Mouse (Mus musculus) CD4-positive helper T cell, adult 2 months (primary cell): ENCODE results near the gene Tbc1d5.
A peak's percentile ranks its signal among the peaks of the same experiment; 100 is the strongest.

Source experiments
- DNase-seq: peaks from one replicate; pipeline ENCODE4 v3.0.0-alpha.2; 2012; ENCODE audit warnings: low read depth, missing footprints, low spot score

Tbc1d5 gene

DNA sequence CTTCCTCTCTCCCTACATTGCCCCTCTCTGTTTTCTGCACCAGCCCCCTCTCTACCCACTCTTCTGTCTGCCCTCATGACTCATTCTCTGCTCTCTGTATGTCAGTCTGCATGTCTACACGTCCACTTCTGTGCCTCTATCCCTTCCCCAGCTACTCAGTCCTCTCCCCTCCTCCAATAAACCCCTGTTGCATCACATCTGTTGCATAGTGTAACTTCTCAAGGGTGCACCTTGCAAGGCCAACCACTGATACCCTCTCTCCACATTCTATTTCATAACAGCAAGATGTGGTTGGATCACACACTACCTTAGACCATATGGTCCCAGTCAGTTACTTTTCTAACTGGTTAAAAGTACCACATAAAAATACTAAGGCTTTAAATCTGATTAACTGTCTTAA lies 74.9 kb downstream of the Tbc1d5 start:
- no peak for DNase-seq

DNA sequence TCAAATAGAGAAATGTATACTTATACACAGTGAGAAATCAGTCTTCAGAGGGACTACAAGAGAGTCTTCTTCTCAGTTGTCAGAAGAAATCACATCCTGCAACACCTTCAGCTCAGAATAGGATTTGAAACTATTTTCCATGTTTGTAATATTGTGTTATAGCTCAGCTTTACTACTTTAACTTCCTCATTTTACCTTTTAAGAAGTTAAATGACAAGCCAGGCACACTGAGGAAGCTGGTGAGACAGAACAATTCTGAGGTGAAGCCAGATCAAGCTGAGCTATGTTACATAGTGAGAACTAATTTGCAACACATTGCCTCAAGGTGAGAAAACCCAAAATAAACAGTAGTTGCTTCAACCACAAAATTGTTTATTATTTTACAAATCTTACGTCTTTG lies 135.3 kb downstream of the Tbc1d5 start:
- no peak for DNase-seq

DNA sequence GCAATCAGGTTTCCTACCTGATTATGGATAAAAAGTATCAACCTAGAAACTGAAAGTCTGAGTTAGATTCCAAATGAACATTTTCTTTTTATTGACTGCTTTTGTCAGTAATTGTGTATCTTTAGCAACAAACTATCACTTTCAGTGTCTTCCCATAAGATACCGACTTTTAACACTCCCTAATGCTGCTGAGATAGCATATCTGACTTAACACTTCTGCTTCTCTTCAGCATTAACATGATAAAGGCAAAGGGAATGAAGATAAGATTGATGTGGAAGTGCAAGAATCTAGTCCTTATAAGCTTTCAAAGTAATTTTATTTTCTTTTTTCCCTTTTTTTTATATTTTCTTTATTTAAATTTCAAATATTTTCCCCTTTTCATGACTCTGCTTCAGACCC lies 138.3 kb downstream of the Tbc1d5 start:
- no peak for DNase-seq

- no peak for DNase-seq
These were observed 155.9 kb downstream of the Tbc1d5 start for GRCm38 (mm10) chr17:51023227-51023626.

DNA sequence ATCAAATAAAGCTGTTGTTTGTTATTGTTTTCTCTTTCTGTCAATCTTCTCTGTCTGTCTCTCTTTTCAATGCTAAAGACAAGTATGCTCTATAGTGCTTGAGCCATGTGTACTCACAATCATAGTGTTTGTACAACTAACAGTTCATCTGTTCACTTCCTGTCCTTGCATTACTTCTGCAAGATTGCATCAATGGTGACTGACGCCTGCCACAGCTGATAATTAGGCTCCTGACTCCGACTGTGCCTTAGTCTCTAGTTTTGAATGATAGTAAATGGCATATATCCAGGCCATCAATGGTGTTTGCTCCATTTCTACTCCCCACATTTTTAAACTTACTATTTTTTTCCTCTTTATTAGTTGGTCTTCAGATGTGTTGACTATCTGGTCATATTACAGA lies 162.8 kb downstream of the Tbc1d5 start:
- DNase-seq: no peak

DNA sequence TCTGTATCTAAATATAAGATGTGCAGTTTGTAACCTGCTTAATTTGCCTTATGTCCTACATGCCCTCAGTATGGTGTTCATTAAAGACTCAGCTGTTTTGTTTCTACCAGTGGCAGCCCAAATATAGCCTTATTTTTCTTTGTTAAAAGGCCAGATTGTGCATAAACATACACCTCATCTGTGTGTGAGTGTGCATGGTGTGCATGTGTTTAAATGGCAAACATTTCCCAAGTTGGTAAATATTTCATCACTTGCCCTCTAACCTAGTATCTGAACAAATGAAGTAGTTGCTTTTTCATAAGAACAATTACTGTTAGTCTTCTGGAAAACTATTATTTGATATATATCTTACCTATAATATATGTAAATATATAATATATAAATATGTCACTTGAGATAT lies 165.2 kb downstream of the Tbc1d5 start:
- no peak for DNase-seq

- DNase-seq: no peak
These were observed 176.0 kb downstream of the Tbc1d5 start for GRCm38 (mm10) chr17:51003179-51003578.

DNA sequence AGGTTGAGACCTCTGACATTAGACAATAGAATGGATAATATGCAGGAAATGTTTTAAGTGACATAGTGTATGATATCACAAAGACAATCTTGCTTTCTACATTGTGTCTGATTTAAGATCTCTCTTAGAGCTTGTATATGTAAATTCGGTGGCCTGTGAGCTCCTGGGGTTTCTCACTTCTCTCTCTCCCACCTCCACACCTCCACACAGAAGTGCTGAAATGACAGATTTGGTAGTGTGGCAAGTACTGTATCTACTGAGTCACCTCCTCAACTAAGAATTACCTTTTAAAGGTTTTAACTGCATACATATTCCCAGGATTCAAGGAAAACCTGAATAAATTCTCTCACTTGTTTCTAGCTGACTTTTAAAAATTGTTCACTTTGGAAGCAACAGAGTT lies 180.9 kb downstream of the Tbc1d5 start:
- DNase-seq: peak; percentile 7

DNA sequence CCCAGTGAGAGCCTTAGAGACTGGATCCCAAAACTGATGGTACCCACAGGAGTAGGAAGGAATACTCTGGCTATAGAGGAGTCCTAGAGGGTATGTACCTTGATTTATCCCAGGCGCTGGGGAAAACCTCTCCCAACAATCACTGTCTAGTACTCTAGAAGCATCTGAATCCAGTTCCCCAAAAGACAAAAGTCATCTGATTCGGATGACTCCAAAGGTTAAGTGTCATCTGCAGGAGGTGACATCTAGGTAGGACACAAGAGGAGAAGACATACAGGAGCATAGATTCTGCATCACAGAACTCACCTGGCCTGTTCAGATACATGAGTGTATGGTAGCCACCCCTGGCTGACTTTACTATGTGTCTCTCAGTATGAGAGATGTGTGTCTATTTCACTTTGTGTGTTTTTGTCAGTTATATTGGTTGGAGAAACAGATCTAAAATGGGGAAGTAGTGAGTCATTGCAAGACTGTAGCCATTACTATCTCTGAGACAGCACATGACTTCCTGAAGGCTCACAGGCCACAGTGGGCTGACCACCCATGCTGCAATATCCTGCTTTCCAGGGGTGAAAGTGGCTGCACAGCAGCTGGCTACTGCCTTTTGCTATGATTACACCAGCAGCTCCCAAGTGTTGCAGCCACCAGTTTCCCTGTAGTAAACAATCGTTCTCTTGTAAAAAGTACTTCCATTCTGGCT lies 185.7 kb downstream of the Tbc1d5 start:
- DNase-seq: no peak

GRCm38 (mm10) chr17:50990770-50991405 lies 188.3 kb downstream of the Tbc1d5 start:
- DNase-seq: no peak

DNA sequence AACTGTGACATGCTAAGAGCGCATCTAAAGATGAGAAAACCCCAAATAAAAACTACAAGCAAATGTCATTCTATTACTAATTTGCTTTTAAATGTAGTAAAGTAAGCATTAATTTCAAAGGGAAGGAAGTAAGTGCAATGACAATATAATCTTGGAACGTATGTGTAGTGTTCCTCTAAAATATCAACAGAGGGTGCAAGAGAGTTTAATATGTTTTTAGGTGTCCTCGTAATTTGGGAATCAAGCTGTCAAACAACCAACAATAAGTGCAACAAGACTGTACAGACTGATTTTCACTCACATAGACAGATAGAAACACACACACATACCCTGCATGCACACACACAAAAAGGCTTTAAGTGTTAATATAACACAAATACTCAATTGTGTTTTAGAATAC lies 191.2 kb downstream of the Tbc1d5 start:
- DNase-seq: no peak

DNA sequence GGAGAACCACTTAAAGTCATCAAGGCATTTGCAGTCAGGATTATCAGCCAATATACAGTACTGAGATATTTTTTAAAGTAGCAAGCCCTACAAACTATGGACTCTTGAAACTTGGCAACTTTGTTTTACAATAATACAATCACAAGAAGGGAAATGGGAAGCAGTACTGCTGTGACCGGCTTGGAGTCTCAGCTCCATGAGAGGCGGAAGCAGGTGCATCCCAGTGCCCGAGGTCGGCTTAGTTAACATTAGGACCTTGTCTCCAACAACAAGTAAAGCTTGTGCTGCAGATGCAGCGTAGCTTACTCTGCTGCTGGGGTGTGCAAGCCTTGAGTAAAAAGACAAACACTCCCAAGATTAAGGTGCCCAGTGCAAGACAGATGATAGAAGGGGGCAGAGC lies 197.2 kb downstream of the Tbc1d5 start:
- no peak for DNase-seq

GRCm38 (mm10) chr17:50972142-50972541 lies 207.0 kb downstream of the Tbc1d5 start:
- DNase-seq: no peak

DNA sequence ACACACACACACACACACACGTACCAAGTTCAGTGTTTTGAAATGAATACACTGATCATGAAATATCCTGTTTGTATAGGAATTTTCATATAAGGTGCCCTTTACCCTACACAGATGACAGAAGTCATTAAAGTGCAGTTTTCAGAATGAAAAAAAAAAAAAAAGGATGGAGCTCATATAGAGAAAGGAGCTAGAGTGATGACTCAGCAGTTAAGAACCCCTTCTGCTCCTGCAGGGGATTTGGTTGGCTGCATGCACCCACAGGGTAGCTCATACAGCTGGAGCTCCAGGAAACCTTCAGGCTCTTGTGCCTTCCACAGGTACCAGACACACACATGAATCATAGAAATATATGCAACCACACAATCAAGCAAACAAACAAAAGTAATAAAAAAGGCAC lies 213.0 kb downstream of the Tbc1d5 start:
- DNase-seq: no peak

DNA sequence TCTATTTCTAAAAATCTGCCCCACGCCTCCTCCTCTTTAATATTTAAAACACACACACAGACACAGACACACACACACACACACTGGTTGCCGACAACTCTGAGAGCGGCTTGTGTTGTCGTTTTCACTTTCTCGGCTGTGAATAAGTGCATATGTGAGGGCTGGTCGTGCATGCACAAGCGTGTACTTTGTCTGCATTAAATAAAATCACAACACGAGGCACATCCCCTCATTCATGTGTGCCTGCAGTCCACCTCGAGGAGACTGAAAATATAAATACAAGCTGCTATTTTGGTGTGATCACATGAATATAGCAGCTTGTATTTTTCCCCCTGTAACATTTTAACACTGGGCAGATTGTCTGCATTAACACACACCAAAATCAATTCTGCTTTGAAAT lies 224.8 kb downstream of the Tbc1d5 start:
- DNase-seq: no peak

DNA sequence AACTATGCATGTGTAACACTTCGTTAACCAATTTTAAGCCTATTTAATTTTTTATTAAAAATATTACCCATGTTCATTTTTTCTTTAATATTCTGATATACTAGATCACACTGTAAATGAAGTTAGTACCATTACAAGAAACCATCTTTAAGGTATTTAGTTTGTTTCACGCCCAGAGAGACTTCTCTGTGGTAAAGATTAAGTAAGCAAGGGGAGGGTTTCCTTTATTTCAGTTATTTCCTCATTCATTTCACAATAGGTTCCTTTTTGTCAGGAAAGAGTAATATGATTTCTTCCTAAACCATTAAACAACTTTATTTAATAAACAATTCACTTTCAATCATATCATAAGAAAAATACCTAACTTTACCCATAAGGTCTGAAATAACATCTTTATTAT lies 256.8 kb downstream of the Tbc1d5 start:
- no peak for DNase-seq

DNA sequence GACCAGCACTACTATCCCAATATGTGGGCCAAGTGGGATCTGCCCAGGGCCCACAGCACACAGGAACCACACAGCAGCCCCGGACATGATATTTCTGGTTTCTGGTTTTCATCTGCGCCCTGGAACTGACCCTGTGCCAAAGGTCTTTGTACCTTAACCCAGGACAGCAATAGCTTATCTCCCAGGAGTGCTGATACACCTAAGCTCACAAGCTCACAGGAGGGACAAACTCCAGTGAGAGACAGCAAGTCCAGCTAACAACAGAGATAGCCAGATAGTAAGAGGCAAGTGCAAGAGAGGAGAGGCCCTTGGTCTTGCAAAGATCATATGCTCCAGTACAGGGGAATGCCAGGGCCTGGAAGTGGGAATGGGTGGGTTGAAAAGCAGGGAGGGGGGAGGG lies 263.9 kb downstream of the Tbc1d5 start:
- DNase-seq: no peak

DNA sequence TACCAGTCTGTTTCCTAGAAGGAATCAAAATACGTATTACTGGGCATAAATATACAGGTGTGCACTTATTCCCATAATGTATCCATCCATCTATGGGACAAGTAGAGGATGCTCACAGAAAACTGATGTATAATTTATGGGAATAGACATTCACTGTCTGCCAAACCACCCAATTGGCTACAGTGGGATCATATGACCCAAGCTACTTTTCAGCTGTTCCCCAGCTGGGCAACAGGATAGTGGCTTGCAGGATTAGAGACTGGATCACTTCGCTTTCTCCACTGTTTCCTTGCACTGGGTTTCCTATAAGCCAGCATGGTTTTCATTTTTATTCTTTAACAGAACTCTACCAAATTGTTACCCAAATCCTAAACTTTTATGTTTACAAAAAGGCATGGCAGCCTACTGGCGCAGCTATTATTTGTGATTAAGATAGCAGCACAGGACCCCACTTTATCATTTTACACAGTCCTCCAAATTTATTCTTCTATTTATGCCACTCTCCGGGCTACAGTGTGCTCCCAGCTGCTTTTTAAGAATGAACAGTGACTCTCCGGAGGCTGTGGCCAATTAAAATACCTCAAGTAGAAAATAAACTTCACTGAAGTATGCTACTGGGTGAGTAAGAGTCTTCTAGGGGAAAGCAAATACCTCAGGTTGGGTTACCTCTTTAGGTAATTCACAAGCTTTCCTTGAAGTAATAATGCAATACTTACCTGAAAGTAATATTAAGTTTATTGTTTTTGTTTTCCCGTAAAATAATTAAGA lies 270.4 kb downstream of the Tbc1d5 start:
- DNase-seq: no peak

DNA sequence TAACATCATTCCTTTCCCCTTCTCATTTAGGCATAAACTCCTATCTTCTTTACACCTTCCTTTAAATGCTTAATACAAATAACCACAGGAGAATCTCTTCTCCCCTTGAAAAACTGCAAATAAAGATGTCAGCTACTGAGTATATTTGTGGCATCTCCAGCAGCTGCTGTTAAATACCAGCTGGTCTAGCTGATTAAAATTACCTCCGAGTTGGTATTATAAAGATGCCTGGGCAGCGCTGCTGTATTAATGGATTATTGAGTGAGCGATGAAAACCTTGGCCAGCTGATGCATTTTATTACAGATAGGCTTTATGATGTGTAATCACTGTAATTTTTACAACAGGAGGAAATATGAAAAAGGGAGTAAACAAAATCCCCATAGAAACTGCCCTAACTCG lies 271.0 kb downstream of the Tbc1d5 start:
- DNase-seq: no peak

GRCm38 (mm10) chr17:50906630-50907029 lies 272.5 kb downstream of the Tbc1d5 start:
- no peak for DNase-seq

GRCm38 (mm10) chr17:50904463-50904862 lies 274.7 kb downstream of the Tbc1d5 start:
- DNase-seq: no peak

GRCm38 (mm10) chr17:50897867-50898266 lies 281.3 kb downstream of the Tbc1d5 start:
- DNase-seq: no peak

DNA sequence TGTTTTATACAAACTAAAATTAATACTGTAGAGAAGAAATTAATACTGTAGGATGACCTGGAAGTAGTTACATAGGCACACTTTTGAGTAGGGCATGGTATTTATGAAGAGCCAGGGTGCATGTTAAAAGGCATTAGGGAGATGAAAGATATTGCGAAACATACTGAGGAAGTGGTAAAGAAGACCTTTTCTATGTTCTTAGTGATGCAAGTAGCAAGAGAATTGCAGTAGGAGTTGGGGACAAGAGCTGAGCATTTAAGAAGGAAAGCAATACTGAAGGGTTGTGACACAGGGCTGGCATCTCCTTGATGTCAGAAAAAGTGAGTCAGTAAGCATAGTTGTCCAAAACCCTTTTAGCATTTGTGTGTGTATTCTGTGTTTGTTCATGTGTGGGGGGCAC lies 289.7 kb downstream of the Tbc1d5 start:
- no peak for DNase-seq
